Mouse (Mus musculus) liver, embryonic 13.5 days (tissue): ENCODE measurements around the gene Hipk3. TPM values are rescaled to one million over a fixed set of nuclear protein-coding genes. Genes with fewer than 3 reads are reported as not detected.

Source experiments
- ATAC-seq: fragments of 200-750 bp; cut with Nextera tagmentation; 2 replicates; pipeline ENCODE4 v1.8.0; 2017; ENCODE audit warnings: low read depth, mild to moderate bottlenecking, moderate number of reproducible peaks, moderate library complexity
- DNase-seq: peaks from one replicate; pipeline ENCODE4 v3.0.0; 2022
- H3K27ac ChIP-seq: fragments of 300-500 bp; sonication (generic); 2 replicates; pipeline ENCODE4 v1.5.1; 2015; ENCODE audit warnings: moderate library complexity, mild to moderate bottlenecking, inconsistent platforms
- H3K27me3 ChIP-seq: fragments of 300-500 bp; sonication (generic); 2 replicates; pipeline ENCODE4 v1.6.1; 2015; ENCODE audit warnings: mild to moderate bottlenecking, inconsistent platforms
- H3K36me3 ChIP-seq: fragments of 300-500 bp; sonication (generic); 2 replicates; pipeline ENCODE4 v1.6.1; 2015; ENCODE audit warnings: mild to moderate bottlenecking, inconsistent platforms
- H3K4me1 ChIP-seq: fragments of 300-500 bp; sonication (generic); replicated peaks from 2 replicates; pipeline ENCODE4 v1.6.1; 2015; ENCODE audit warnings: inconsistent platforms
- H3K4me2 ChIP-seq: fragments of 300-500 bp; sonication (generic); 2 replicates; pipeline ENCODE4 v1.6.1; 2015; ENCODE audit warnings: inconsistent platforms, mild to moderate bottlenecking, moderate library complexity
- H3K4me3 ChIP-seq: fragments of 300-500 bp; sonication (generic); replicated peaks from 2 replicates; pipeline ENCODE4 v1.5.1; 2015; ENCODE audit warnings: mild to moderate bottlenecking, inconsistent platforms
- H3K9ac ChIP-seq: fragments of 300-500 bp; sonication (generic); 2 replicates; pipeline ENCODE4 v1.6.1; 2015; ENCODE audit warnings: mild to moderate bottlenecking, inconsistent platforms
- H3K9me3 ChIP-seq: fragments of 300-500 bp; sonication (generic); replicated peaks from 2 replicates; pipeline ENCODE4 v1.6.1; 2016; ENCODE audit warnings: inconsistent platforms
- WGBS: fragments of 180-500 bp; shearing (Covaris S2); methylation state at CpG from one replicate; pipeline ENCODE4 v1.1.7; 2015; ENCODE audit not compliant: insufficient replicate concordance; 5-methylcytosine and 5-hydroxymethylcytosine counted together
- polyA plus RNA-seq: library from polyadenylated mRNA; unstranded; fragments of >200 nt; fragmentation: Nextera tagmentation; extraction: Ambion mirVana; gene quantifications from 2 replicates; pipeline ENCODE4 v1.2.1, GENCODE M21; 2015

Hipk3 gene
- polyA plus RNA-seq: 5.3 and 7.5 TPM in 2 replicates

GRCm38 (mm10) chr2:104493951-104494800 is at the start of gene Hipk3:
Gene Hipk3, minus strand, starts transcription at chr2:104494446.
- H3K36me3 ChIP-seq: no peaks in the 10 kb centered on the region
- under 1% methylated on average over 93 of the region's 98 CpGs for WGBS
- H3K4me2 ChIP-seq: peak within 1 kb of the TSS; percentile 90
- DNase-seq (peak; percentile 71), ATAC-seq (peak; percentile 88)
- H3K4me3 ChIP-seq: peak within 1 kb of the TSS; percentile 92
- peak within 1 kb of the TSS; percentile 99 for H3K9ac ChIP-seq
- H3K9me3 ChIP-seq: no peaks in the 10 kb centered on the region
- peaks cover 37% of the 10 kb centered on the region for H3K4me1 ChIP-seq
- H3K27ac ChIP-seq: peak within 1 kb of the TSS; percentile 96
- no peaks in the 10 kb centered on the region for H3K27me3 ChIP-seq

GRCm38 (mm10) chr2:104540286-104540685 is 46.0 kb upstream of the Hipk3 start:
- Histone ChIP-seq H3K4me3 (no peak overlapping the region), H3K27me3 (no peaks in the 10 kb centered on the region), H3K4me2 (no peak overlapping the region), H3K4me1 (no peaks in the 10 kb centered on the region), H3K9ac (no peak overlapping the region), H3K9me3 (no peaks in the 10 kb centered on the region), H3K27ac (no peak overlapping the region), H3K36me3 (no peaks in the 10 kb centered on the region)
- 40% methylated on average over 2 of the region's 2 CpGs for WGBS
- ATAC-seq: no peak
- no peak for DNase-seq

DNA sequence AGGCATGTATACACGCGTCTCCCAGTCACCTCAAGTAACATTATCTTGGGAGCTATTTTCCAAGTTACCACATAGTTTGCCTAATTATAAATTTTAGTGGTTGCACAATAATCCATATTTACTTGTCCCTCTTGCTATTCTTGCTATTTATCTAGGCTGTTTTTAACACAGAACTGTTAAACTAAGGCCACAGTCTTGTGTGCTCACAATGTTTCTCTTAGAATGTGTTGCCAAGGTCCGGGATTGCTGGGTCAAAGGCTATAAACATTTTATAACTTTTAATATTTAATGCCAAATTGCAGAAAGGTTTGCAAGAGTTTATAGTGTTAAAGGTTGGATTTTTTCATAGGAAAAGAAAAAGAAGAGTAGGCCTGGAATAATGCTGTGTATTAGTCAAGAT is 40.5 kb upstream of the Hipk3 start:
- Histone ChIP-seq H3K27me3 (no peaks in the 10 kb centered on the region), H3K4me3 (no peak overlapping the region), H3K27ac (no peak overlapping the region), H3K4me2 (no peak overlapping the region), H3K9me3 (no peaks in the 10 kb centered on the region), H3K4me1 (no peaks in the 10 kb centered on the region), H3K36me3 (no peaks in the 10 kb centered on the region), H3K9ac (no peak overlapping the region)
- WGBS: 82% methylated on average over 3 of the region's 3 CpGs
- no peak for DNase-seq
- no peak for ATAC-seq

DNA sequence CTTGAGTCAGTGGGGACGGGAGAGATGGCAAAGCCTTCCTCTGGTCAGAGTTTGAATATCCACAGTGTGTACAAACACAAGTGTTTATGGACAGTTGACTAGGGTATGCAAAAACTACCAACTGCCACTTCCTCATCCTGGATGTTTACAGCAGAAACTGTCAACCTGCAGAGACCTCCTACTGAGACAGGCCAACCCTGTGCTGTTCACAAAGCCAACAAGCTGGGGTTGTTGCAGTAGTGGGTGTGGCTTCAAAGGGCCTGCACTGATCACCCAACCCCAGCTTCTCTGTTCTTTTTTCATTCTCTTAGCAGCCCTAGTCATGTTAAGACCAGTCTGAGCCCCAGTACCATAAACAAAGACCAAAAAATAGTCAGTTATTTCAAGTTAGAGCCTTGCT is 38.3 kb upstream of the Hipk3 start:
- Histone ChIP-seq H3K9ac (no peak overlapping the region), H3K4me3 (no peak overlapping the region), H3K36me3 (no peaks in the 10 kb centered on the region), H3K9me3 (no peaks in the 10 kb centered on the region), H3K27me3 (no peaks in the 10 kb centered on the region), H3K27ac (no peak overlapping the region), H3K4me1 (no peaks in the 10 kb centered on the region), H3K4me2 (no peak overlapping the region)
- WGBS: 63% methylated on average over 1 of the region's 1 CpGs
- ATAC-seq (peak; percentile 12; the same call in 1 of the 2 replicates), DNase-seq (no peak)

DNA sequence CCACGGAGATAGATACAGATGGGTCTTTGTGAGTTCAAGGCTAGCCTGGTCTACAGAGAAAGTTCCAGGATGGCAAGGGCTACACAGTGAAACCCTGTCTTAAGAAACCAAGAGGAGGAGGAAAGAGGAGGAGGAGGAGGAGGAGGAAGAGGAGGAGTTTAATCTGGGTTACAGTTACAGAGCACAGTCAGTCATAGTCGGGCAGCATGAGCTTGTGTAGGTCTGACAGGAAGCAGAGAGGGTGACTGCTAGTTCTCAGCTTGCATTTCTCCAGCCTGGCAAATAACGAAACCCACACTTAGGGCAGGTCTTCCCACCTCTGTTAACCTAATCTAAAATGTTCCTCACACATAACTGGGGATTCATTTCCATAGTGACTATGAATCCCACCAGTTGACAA is 32.3 kb upstream of the Hipk3 start:
- no peaks in the 10 kb centered on the region for H3K36me3 ChIP-seq
- no peak for ATAC-seq
- H3K27me3 ChIP-seq: no peaks in the 10 kb centered on the region
- no peak overlapping the region for H3K4me2 ChIP-seq
- no peak overlapping the region for H3K9ac ChIP-seq
- H3K4me3 ChIP-seq: no peak overlapping the region
- WGBS: 35% methylated on average over 3 of the region's 3 CpGs
- H3K27ac ChIP-seq: no peak overlapping the region
- peaks cover 5% of the 10 kb centered on the region; the same call in 1 of the 2 replicates for H3K4me1 ChIP-seq
- H3K9me3 ChIP-seq: no peaks in the 10 kb centered on the region
- no peak for DNase-seq

GRCm38 (mm10) chr2:104525506-104525905 is 31.3 kb upstream of the Hipk3 start:
- ATAC-seq (no peak), DNase-seq (no peak)
- Histone ChIP-seq H3K27me3 (no peaks in the 10 kb centered on the region), H3K9me3 (no peaks in the 10 kb centered on the region), H3K27ac (no peak overlapping the region), H3K4me2 (no peak overlapping the region), H3K9ac (no peak overlapping the region), H3K36me3 (no peaks in the 10 kb centered on the region), H3K4me3 (no peak overlapping the region), H3K4me1 (peaks cover 5% of the 10 kb centered on the region; the same call in 1 of the 2 replicates)
- WGBS: 6% methylated on average over 5 of the region's 5 CpGs

- no peaks in the 10 kb centered on the region for H3K36me3 ChIP-seq
- no peaks in the 10 kb centered on the region for H3K27me3 ChIP-seq
- no peak overlapping the region for H3K4me3 ChIP-seq
- no peak overlapping the region for H3K9ac ChIP-seq
- no peaks in the 10 kb centered on the region for H3K9me3 ChIP-seq
- 72% methylated on average over 8 of the region's 8 CpGs for WGBS
- no peak overlapping the region for H3K4me2 ChIP-seq
- H3K27ac ChIP-seq: no peak overlapping the region
- ATAC-seq (no peak), DNase-seq (no peak)
- no peaks in the 10 kb centered on the region for H3K4me1 ChIP-seq
Measured at GRCm38 (mm10) chr2:104511622-104512021, 17.4 kb upstream of the Hipk3 start.

- WGBS: 36% methylated on average over 3 of the region's 3 CpGs
- no peak overlapping the region for H3K4me3 ChIP-seq
Measured at GRCm38 (mm10) chr2:104502388-104502787, 8.1 kb upstream of the Hipk3 start.

DNA sequence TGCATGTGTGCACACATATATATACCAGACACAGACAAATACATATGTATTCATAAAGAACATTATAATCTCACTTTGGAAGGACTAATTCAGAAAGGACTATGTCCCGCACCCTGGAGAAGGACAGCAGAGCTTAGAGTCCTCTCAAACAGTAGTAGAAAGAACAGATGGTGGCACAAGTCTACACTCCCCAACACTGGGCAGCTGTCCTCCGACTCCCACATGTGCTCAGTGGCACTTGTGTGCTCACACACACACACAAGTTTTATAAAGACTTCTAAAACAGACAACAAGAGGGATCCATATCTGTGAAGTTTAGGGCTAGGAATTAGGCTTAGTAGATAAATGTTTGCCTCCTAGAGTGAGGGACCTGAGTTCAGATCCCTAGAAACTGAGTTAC is 6.8 kb upstream of the Hipk3 start:
- 70% methylated on average over 2 of the region's 2 CpGs for WGBS
- Histone ChIP-seq H3K4me1 (peaks cover 4% of the 10 kb centered on the region), H3K9ac (no peak overlapping the region), H3K4me2 (no peak overlapping the region), H3K27ac (no peak overlapping the region), H3K4me3 (no peak overlapping the region), H3K9me3 (no peaks in the 10 kb centered on the region), H3K36me3 (no peaks in the 10 kb centered on the region), H3K27me3 (no peaks in the 10 kb centered on the region)
- ATAC-seq (no peak), DNase-seq (no peak)

More at GRCm38 (mm10) chr2:104502388-104502787, 8.1 kb upstream of the Hipk3 start:
- H3K27ac ChIP-seq: no peak overlapping the region
- no peaks in the 10 kb centered on the region for H3K9me3 ChIP-seq
- no peak overlapping the region for H3K4me2 ChIP-seq
- no peak overlapping the region for H3K9ac ChIP-seq
- no peaks in the 10 kb centered on the region for H3K27me3 ChIP-seq
- DNase-seq (no peak), ATAC-seq (no peak)
- H3K4me1 ChIP-seq: peaks cover 4% of the 10 kb centered on the region
- no peaks in the 10 kb centered on the region for H3K36me3 ChIP-seq

DNA sequence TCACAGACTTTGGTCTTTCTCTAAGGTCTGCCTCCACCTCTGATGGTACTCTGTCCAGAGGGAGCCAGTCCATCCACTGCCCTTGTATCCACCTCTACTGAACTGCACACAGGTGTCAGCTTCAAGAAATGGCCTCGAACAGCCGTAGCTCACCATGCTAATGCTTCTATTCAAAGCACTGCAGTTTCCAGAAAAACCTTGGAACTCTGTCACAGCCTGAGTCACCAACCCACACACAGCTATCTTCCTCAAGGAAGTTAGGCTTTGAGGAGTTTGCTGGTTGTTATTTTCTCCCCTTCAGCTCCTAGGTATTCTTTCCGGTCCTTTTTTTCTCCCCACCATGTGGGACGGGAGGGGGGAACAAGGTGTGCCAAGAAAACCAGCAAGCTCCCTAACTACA is 3.5 kb upstream of the Hipk3 start:
- Histone ChIP-seq H3K36me3 (no peaks in the 10 kb centered on the region), H3K27me3 (no peaks in the 10 kb centered on the region), H3K9ac (no peak overlapping the region), H3K9me3 (no peaks in the 10 kb centered on the region), H3K4me2 (no peak overlapping the region), H3K4me3 (no peak overlapping the region), H3K4me1 (peaks cover 16% of the 10 kb centered on the region), H3K27ac (no peak overlapping the region)
- ATAC-seq: no peak
- DNase-seq: no peak
- WGBS: 55% methylated on average over 4 of the region's 4 CpGs

GRCm38 (mm10) chr2:104497231-104497630 is 3.0 kb upstream of the Hipk3 start:
- Histone ChIP-seq H3K27ac (no peak overlapping the region), H3K27me3 (no peaks in the 10 kb centered on the region), H3K9me3 (no peaks in the 10 kb centered on the region), H3K36me3 (no peaks in the 10 kb centered on the region), H3K4me2 (no peak overlapping the region), H3K4me1 (peaks cover 16% of the 10 kb centered on the region), H3K9ac (no peak overlapping the region), H3K4me3 (no peak overlapping the region)
- ATAC-seq (no peak), DNase-seq (no peak)
- WGBS: 73% methylated on average over 2 of the region's 2 CpGs

DNA sequence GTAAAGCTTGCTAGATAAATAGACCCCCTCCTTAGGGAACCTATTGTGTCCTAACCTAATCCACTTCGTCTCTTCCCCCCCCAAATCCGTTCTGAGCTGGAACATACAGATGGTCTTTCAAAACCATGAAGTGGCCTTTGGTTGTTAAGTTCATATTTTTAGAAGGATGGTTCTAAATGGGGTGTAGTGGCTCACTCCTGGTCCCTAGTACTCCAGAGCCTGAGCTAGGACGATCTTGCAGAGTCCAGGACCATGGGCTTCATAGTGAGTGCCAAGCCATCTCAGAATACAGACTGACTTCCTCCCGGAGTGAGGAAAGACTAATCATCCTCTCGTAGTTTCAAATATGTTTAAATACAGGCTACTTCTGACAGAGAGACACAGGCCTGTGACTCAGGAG is 2.0 kb upstream of the Hipk3 start:
- no peaks in the 10 kb centered on the region for H3K36me3 ChIP-seq
- H3K9me3 ChIP-seq: no peaks in the 10 kb centered on the region
- no peaks in the 10 kb centered on the region for H3K27me3 ChIP-seq
- ATAC-seq (no peak), DNase-seq (no peak)
- no peak overlapping the region for H3K9ac ChIP-seq
- peaks cover 21% of the 10 kb centered on the region for H3K4me1 ChIP-seq
- no peak overlapping the region for H3K27ac ChIP-seq
- no peak overlapping the region for H3K4me3 ChIP-seq
- 54% methylated on average over 5 of the region's 5 CpGs for WGBS
- H3K4me2 ChIP-seq: no peak overlapping the region
